ENCODE assay signal across 12 mouse cellular contexts in genomic region chr2:157897131-157897530, GRCm38 (mm10). TPM values are rescaled to one million over a fixed set of nuclear protein-coding genes. Genes with fewer than 3 reads are reported as not detected.
A peak's percentile ranks its signal among the peaks of the same experiment; 100 is the strongest.
DNase-seq lines count a peak whose midpoint lies in the region.
"Had no signal": no experiment of that assay in that cellular context is flagged by ENCODE, and none has a peak within 500 bp of the region (broad histone marks: within the 10 kb centered on the region; RNA-seq: fewer than 3 reads in every experiment).

No protein-coding gene starts in this region.

- intact Hi-C loops in left cerebral cortex, postnatal 4 days (cut with DNase I): no loop called here

- peak; percentile 34 to 66 for DNase-seq in cerebellum, postnatal 14 days
- no peak for DNase-seq in cerebellum, adult 18-20 months
- peak; percentile 64 for DNase-seq in left cerebral cortex, postnatal 4 days
- DNase-seq in left cerebral cortex, adult 11 months (ENCODE audit: low spot score): no peak
- DNase-seq in 3T3-L1 (ENCODE audit: low read depth, low spot score): peak; percentile 47
- peak; percentile 68 for DNase-seq in adrenal gland, postnatal 14 days
- no peak for DNase-seq in right cerebral cortex, postnatal 10 days (ENCODE audit: low spot score in 2 of 2)
- DNase-seq in cerebellum, adult 9-10 months: no peak
- DNase-seq: kidney, postnatal 36 days; layer of hippocampus, adult 9-11 months had no signal

RNA-seq across cellular contexts. Expression of gene Vstm2l, which starts 17.3 kb away (rescaled TPM):
- total RNA-seq in left cerebral cortex, postnatal 4 days (2021): 100 to 1,000 TPM; 189 to 190 TPM
- 1.7 and 7.7 TPM in 2 replicates for total RNA-seq in adrenal gland, postnatal 14 days (2021)
- total RNA-seq: gastrocnemius, adult 18-20 months; granulocyte monocyte progenitor cell, adult 5-6 weeks had no signal

Comparison
In these comparisons a context has a peak if more than half of its experiments do, and no peak if none do; other contexts are left out.
1. DNase-seq: peak in cerebellum, postnatal 14 days (2 of 2), left cerebral cortex, postnatal 4 days (single experiment), 3T3-L1 (single experiment) and adrenal gland, postnatal 14 days (single experiment); none in cerebellum, adult 18-20 months (0 of 2), left cerebral cortex, adult 11 months (single experiment), right cerebral cortex, postnatal 10 days (0 of 2) and cerebellum, adult 9-10 months (single experiment).
2. RNA of gene Vstm2l, which starts 17.3 kb away (total RNA-seq): 189 to 190 TPM in left cerebral cortex, postnatal 4 days; 1.7 to 7.7 TPM in adrenal gland, postnatal 14 days; every median in the first group is over 10 times any median in the second.